Mouse (Mus musculus): ENCODE data around the gene Sgca. TPM values are rescaled to one million over a fixed set of nuclear protein-coding genes. Genes with fewer than 3 reads are reported as not detected.

Sgca gene
- polyA plus RNA-seq, 1 experiment from 2014 or later = 0.24 TPM

- no peaks in the 10 kb centered on the region for H3K9me3 ChIP-seq (ENCODE audit: control insufficient read depth, low read length)
- H3K9ac ChIP-seq (ENCODE audit: low read depth, low read length) = no peak overlapping the region
- ATAC-seq (ENCODE audit: low FRiP score, low TSS enrichment) = no peak
- H3K27me3 ChIP-seq (ENCODE audit: control insufficient read depth, insufficient read depth, low read length) = no peaks in the 10 kb centered on the region
- H3K4me1 ChIP-seq (ENCODE audit: control insufficient read depth, insufficient read depth, low read length) = peaks cover 30% of the 10 kb centered on the region
- H3K4me2 ChIP-seq (replicated peaks; ENCODE audit: low read depth, low read length) = no peak overlapping the region
- no peak overlapping the region for H3K4me3 ChIP-seq (ENCODE audit: low read length)
- peaks cover 49% of the 10 kb centered on the region for H3K36me3 ChIP-seq (ENCODE audit: control insufficient read depth, insufficient read depth, low read length)
- H3K27ac ChIP-seq (ENCODE audit: low read depth, low read length) = no peak overlapping the region
- 42% methylated on average over 6 of the region's 6 CpGs for WGBS
These were observed 28.7 kb upstream of the Sgca start for GRCm38 (mm10) chr11:95004937-95005198.

GRCm38 (mm10) chr11:95004136-95004936 is 28.2 kb upstream of the Sgca start:
- no peak overlapping the region for H3K4me2 ChIP-seq (replicated peaks; ENCODE audit: low read depth, low read length)
- no peaks in the 10 kb centered on the region for H3K27me3 ChIP-seq (ENCODE audit: control insufficient read depth, insufficient read depth, low read length)
- H3K9me3 ChIP-seq (ENCODE audit: control insufficient read depth, low read length) = no peaks in the 10 kb centered on the region
- peaks cover 29% of the 10 kb centered on the region for H3K4me1 ChIP-seq (ENCODE audit: control insufficient read depth, insufficient read depth, low read length)
- peaks cover 52% of the 10 kb centered on the region for H3K36me3 ChIP-seq (ENCODE audit: control insufficient read depth, insufficient read depth, low read length)
- no peak overlapping the region for H3K9ac ChIP-seq (ENCODE audit: low read depth, low read length)
- H3K27ac ChIP-seq (ENCODE audit: low read depth, low read length) = no peak overlapping the region
- no peak overlapping the region for H3K4me3 ChIP-seq (ENCODE audit: low read length)
- WGBS = 90% methylated on average over 12 of the region's 12 CpGs
- ATAC-seq (ENCODE audit: low FRiP score, low TSS enrichment) = no peak

GRCm38 (mm10) chr11:95002705-95003104 is 26.6 kb upstream of the Sgca start:
- no peaks in the 10 kb centered on the region for H3K27me3 ChIP-seq (ENCODE audit: control insufficient read depth, insufficient read depth, low read length)
- H3K4me1 ChIP-seq (ENCODE audit: control insufficient read depth, insufficient read depth, low read length) = peaks cover 25% of the 10 kb centered on the region
- ATAC-seq (ENCODE audit: low FRiP score, low TSS enrichment) = no peak
- H3K9ac ChIP-seq (ENCODE audit: low read depth, low read length) = no peak overlapping the region
- H3K9me3 ChIP-seq (ENCODE audit: control insufficient read depth, low read length) = no peaks in the 10 kb centered on the region
- H3K36me3 ChIP-seq (ENCODE audit: control insufficient read depth, insufficient read depth, low read length) = peaks cover 68% of the 10 kb centered on the region
- H3K4me2 ChIP-seq (replicated peaks; ENCODE audit: low read depth, low read length) = no peak overlapping the region
- H3K27ac ChIP-seq (ENCODE audit: low read depth, low read length) = no peak overlapping the region
- no peak overlapping the region for H3K4me3 ChIP-seq (ENCODE audit: low read length)
- 93% methylated on average over 8 of the region's 8 CpGs for WGBS

GRCm38 (mm10) chr11:95001584-95002347 is 25.6 kb upstream of the Sgca start:
- peaks cover 21% of the 10 kb centered on the region for H3K4me1 ChIP-seq (ENCODE audit: control insufficient read depth, insufficient read depth, low read length)
- H3K27me3 ChIP-seq (ENCODE audit: control insufficient read depth, insufficient read depth, low read length) = no peaks in the 10 kb centered on the region
- ATAC-seq (ENCODE audit: low FRiP score, low TSS enrichment) = no peak
- no peak overlapping the region for H3K9ac ChIP-seq (ENCODE audit: low read depth, low read length)
- 86% methylated on average over 21 of the region's 21 CpGs for WGBS
- H3K36me3 ChIP-seq (ENCODE audit: control insufficient read depth, insufficient read depth, low read length) = peaks cover 77% of the 10 kb centered on the region
- no peak overlapping the region for H3K4me2 ChIP-seq (replicated peaks; ENCODE audit: low read depth, low read length)
- H3K9me3 ChIP-seq (ENCODE audit: control insufficient read depth, low read length) = no peaks in the 10 kb centered on the region
- no peak overlapping the region for H3K27ac ChIP-seq (ENCODE audit: low read depth, low read length)
- H3K4me3 ChIP-seq (ENCODE audit: low read length) = no peak overlapping the region

GRCm38 (mm10) chr11:95001058-95001457 is 24.9 kb upstream of the Sgca start:
- peak overlapping the region; percentile 74 for H3K27ac ChIP-seq (ENCODE audit: low read depth, low read length)
- 3% methylated on average over 8 of the region's 8 CpGs for WGBS
- peaks cover 82% of the 10 kb centered on the region for H3K36me3 ChIP-seq (ENCODE audit: control insufficient read depth, insufficient read depth, low read length)
- H3K27me3 ChIP-seq (ENCODE audit: control insufficient read depth, insufficient read depth, low read length) = no peaks in the 10 kb centered on the region
- no peaks in the 10 kb centered on the region for H3K9me3 ChIP-seq (ENCODE audit: control insufficient read depth, low read length)
- no peak overlapping the region for H3K4me2 ChIP-seq (replicated peaks; ENCODE audit: low read depth, low read length)
- H3K9ac ChIP-seq (ENCODE audit: low read depth, low read length) = no peak overlapping the region
- H3K4me3 ChIP-seq (ENCODE audit: low read length) = no peak overlapping the region
- H3K4me1 ChIP-seq (ENCODE audit: control insufficient read depth, insufficient read depth, low read length) = peaks cover 17% of the 10 kb centered on the region
- peak; percentile 59 for ATAC-seq (ENCODE audit: low FRiP score, low TSS enrichment)

GRCm38 (mm10) chr11:95000548-95000947 is 24.4 kb upstream of the Sgca start:
- no peaks in the 10 kb centered on the region for H3K9me3 ChIP-seq (ENCODE audit: control insufficient read depth, low read length)
- no peak overlapping the region for H3K9ac ChIP-seq (ENCODE audit: low read depth, low read length)
- no peak overlapping the region for H3K4me2 ChIP-seq (replicated peaks; ENCODE audit: low read depth, low read length)
- no peak overlapping the region for H3K4me3 ChIP-seq (ENCODE audit: low read length)
- no peaks in the 10 kb centered on the region for H3K27me3 ChIP-seq (ENCODE audit: control insufficient read depth, insufficient read depth, low read length)
- peak overlapping the region; percentile 74 for H3K27ac ChIP-seq (ENCODE audit: low read depth, low read length)
- 12% methylated on average over 4 of the region's 4 CpGs for WGBS
- peak; percentile 17 for ATAC-seq (ENCODE audit: low FRiP score, low TSS enrichment)
- H3K4me1 ChIP-seq (ENCODE audit: control insufficient read depth, insufficient read depth, low read length) = peaks cover 16% of the 10 kb centered on the region
- H3K36me3 ChIP-seq (ENCODE audit: control insufficient read depth, insufficient read depth, low read length) = peaks cover 78% of the 10 kb centered on the region

- H3K9ac ChIP-seq (ENCODE audit: low read depth, low read length) = no peak overlapping the region
- WGBS = 61% methylated on average over 8 of the region's 8 CpGs
- H3K4me2 ChIP-seq (replicated peaks; ENCODE audit: low read depth, low read length) = no peak overlapping the region
- H3K27me3 ChIP-seq (ENCODE audit: control insufficient read depth, insufficient read depth, low read length) = no peaks in the 10 kb centered on the region
- peak overlapping the region; percentile 74 for H3K27ac ChIP-seq (ENCODE audit: low read depth, low read length)
- H3K9me3 ChIP-seq (ENCODE audit: control insufficient read depth, low read length) = no peaks in the 10 kb centered on the region
- peaks cover 77% of the 10 kb centered on the region for H3K36me3 ChIP-seq (ENCODE audit: control insufficient read depth, insufficient read depth, low read length)
- no peak for ATAC-seq (ENCODE audit: low FRiP score, low TSS enrichment)
- H3K4me3 ChIP-seq (ENCODE audit: low read length) = no peak overlapping the region
- H3K4me1 ChIP-seq (ENCODE audit: control insufficient read depth, insufficient read depth, low read length) = peaks cover 19% of the 10 kb centered on the region
These were observed 24.0 kb upstream of the Sgca start for GRCm38 (mm10) chr11:95000128-95000527.

GRCm38 (mm10) chr11:94998041-94998531 is 22.0 kb upstream of the Sgca start:
- Histone ChIP-seq H3K27me3 (ENCODE audit: control insufficient read depth, insufficient read depth, low read length) (no peaks in the 10 kb centered on the region), H3K27ac (ENCODE audit: low read depth, low read length) (no peak overlapping the region), H3K36me3 (ENCODE audit: control insufficient read depth, insufficient read depth, low read length) (peaks cover 71% of the 10 kb centered on the region), H3K9ac (ENCODE audit: low read depth, low read length) (no peak overlapping the region), H3K4me2 (replicated peaks; ENCODE audit: low read depth, low read length) (no peak overlapping the region), H3K4me3 (ENCODE audit: low read length) (no peak overlapping the region), H3K4me1 (ENCODE audit: control insufficient read depth, insufficient read depth, low read length) (peaks cover 40% of the 10 kb centered on the region), H3K9me3 (ENCODE audit: control insufficient read depth, low read length) (no peaks in the 10 kb centered on the region)
- 90% methylated on average over 16 of the region's 16 CpGs for WGBS
- ATAC-seq (ENCODE audit: low FRiP score, low TSS enrichment) = no peak

GRCm38 (mm10) chr11:94997596-94997995 is 21.5 kb upstream of the Sgca start:
- H3K4me1 ChIP-seq (ENCODE audit: control insufficient read depth, insufficient read depth, low read length) = peaks cover 45% of the 10 kb centered on the region
- H3K27ac ChIP-seq (ENCODE audit: low read depth, low read length) = no peak overlapping the region
- H3K9me3 ChIP-seq (ENCODE audit: control insufficient read depth, low read length) = no peaks in the 10 kb centered on the region
- H3K4me2 ChIP-seq (replicated peaks; ENCODE audit: low read depth, low read length) = no peak overlapping the region
- no peaks in the 10 kb centered on the region for H3K27me3 ChIP-seq (ENCODE audit: control insufficient read depth, insufficient read depth, low read length)
- WGBS = 55% methylated on average over 5 of the region's 5 CpGs
- ATAC-seq (ENCODE audit: low FRiP score, low TSS enrichment) = no peak
- no peak overlapping the region for H3K9ac ChIP-seq (ENCODE audit: low read depth, low read length)
- peaks cover 66% of the 10 kb centered on the region for H3K36me3 ChIP-seq (ENCODE audit: control insufficient read depth, insufficient read depth, low read length)
- H3K4me3 ChIP-seq (ENCODE audit: low read length) = no peak overlapping the region
